Mouse (Mus musculus) brain, embryonic 14.5 days (tissue): ENCODE results near the gene Mansc1.

Source experiments
- CTCF ChIP-seq: fragments of 200-500 bp; IDR thresholded peaks from 2 replicates; pipeline ENCODE4 v1.5.1; 2012; ENCODE audit warnings: inconsistent platforms, mild to moderate bottlenecking, moderate library complexity, borderline replicate concordance; ENCODE audit not compliant: insufficient read depth, insufficient read length; ENCODE audit errors: extremely low read depth
- POLR2A ChIP-seq: fragments of 200-500 bp; IDR thresholded peaks from 2 replicates; pipeline ENCODE4 v1.6.1; 2012; ENCODE audit warnings: mild to moderate bottlenecking, inconsistent platforms, borderline replicate concordance; ENCODE audit not compliant: poor library complexity, insufficient read depth, insufficient read length, severe bottlenecking; ENCODE audit errors: extremely low read depth

- no peak for TF ChIP-seq CTCF
- no peak for TF ChIP-seq POLR2A
Measured at GRCm38 (mm10) chr6:134606540-134606939, 25.7 kb downstream of the Mansc1 start.
